Mouse (Mus musculus): ENCODE data around the gene Uqcc1. TPM values are rescaled to one million over a fixed set of nuclear protein-coding genes. Genes with fewer than 3 reads are reported as not detected.
A peak's percentile ranks its signal among the peaks of the same experiment; 100 is the strongest.

The Uqcc1 gene
- total RNA-seq (2021) = 10 to 100 TPM; 54.2 to 54.9 TPM
- long read RNA-seq, transcript Uqcc1-204 (10 exons, 2,633 nt) = major isoform, 37 of 51 reads
- long read RNA-seq, partial matches to known transcripts = 5 of 51 reads
- long read RNA-seq, other reads (novel, unspliced or antisense) = 5 of 51 reads

DNA sequence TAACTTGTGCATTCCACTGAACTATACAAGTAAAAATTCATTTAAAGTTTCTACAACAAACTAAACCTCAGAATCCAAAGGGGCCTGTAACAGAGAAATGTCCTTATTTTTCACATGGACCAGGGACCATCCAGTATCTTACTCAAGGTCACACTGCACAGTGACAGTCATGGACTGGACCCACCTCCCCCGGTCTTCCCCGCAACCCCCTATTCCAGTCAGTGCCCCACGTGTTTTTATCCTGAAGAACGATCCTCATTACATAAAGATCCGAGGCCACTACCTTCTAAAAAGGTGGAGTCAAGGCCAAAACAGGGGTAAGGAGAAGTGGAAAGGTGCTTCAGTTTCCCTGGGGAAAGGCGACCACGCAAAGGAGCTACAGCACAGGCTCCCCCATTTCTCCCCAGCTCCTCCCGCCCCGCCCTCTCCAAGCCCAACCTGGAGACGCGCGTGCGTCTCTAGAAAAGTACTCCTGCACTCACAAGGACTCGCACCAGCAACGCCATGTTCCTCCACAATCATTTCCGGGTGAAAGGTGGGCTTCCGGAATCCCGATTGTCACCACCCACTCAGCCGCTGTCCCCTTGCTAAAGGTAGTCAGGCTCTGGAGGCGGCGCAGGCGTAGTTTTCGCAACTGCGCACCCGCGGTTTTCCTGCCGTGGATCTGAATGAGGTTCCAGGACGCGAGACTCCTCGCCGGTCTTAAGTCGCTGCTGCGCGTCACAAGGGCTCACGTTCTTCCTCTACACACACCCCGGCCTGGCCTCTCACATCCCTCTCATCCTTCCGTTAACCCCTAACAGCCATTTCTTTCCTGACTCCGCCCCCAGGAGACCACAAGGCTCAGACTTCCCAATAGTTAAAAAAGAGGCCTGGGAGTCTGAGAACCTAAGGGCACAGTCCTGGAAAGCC is at the start of gene Uqcc1:
Gene Uqcc1, minus strand, starts transcription at position 780 of the 912 bp plus-strand sequence.
- peak; percentile 90 to 92 for DNase-seq (ENCODE audit: low spot score in 2 of 2)

DNA sequence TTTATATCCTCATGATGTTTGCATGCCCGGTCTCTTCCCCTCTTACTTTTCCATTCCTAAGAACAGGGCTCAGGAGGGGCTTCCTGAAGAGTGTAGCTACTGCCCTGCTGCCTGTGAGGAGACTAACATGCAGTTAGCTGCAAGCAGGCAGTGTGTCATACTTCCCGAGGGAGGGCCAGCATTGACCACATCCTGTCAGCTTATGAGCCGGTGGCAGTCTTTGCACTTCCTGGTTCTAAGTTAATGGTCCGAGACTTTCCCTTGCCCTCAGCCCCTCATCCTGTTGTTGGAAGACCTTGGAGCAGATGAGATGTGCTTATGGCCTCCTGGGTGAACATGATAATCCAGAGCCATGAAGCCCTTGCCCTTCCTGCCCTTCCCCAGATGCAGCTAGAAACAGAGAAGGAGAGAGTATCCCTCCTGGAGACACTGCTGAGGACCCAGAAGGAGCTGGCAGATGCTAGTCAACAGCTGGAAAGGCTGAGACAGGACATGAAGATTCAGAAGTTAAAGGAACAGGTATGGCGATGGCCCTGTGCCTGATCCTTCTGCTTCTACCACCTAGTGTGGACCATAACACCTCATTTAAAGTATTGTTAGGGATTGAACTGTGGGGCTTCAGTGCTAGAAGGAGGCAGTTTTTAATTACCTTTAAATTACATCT is 49.4 kb upstream of the Uqcc1 start:
- DNase-seq (ENCODE audit: low spot score in 2 of 2) = no peak

DNA sequence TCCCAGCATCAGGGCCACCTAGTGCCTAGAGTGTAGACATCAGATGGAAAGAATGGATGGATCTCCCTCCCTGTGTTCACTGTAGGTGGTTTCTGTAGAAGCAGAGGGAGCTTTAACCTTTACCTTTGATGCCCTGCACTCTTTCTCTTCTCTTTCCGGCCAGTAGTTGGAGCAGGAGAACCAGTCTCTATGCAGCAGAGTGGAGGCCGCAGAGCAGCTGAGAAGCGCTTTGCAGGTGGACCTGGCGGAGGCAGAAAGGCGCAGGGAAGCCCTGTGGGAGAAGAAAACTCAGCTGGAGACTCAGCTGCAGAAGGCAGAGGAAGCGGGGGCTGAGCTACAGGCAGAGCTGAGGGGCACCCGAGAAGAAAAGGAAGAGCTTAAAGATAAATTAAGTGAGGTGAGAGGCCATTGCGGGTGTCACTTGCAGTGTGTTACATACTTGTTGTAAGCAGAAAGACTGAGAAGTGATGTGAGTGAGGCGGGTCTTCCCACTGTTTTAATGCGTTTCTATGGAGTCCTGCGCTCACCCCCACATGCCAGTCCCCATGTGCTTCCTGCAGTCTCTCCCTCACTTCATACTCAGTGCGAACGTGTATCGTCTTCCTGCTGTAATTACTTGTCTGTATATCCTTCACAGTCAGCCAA is 44.1 kb upstream of the Uqcc1 start:
- DNase-seq (ENCODE audit: low spot score in 2 of 2) = no peak

DNA sequence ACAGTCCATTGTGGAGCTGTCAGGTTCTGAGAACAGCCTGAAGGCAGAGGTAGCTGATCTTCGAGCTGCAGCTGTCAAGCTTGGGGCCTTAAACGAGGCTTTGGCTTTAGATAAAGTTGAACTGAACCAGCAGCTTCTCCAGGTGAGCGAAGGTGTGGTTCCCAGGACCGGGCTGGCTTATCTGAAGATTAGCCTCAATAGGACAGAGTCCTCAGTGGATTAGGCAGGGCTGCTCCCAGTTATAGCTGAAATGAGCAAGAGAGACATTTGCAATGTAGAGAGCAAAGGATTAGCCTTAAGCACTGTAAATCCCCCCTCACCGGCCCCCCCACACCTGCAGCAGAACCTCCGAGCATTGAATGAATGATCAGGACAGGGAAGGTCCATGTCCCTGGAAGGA is 43.2 kb upstream of the Uqcc1 start:
- DNase-seq (ENCODE audit: low spot score in 2 of 2) = no peak

DNA sequence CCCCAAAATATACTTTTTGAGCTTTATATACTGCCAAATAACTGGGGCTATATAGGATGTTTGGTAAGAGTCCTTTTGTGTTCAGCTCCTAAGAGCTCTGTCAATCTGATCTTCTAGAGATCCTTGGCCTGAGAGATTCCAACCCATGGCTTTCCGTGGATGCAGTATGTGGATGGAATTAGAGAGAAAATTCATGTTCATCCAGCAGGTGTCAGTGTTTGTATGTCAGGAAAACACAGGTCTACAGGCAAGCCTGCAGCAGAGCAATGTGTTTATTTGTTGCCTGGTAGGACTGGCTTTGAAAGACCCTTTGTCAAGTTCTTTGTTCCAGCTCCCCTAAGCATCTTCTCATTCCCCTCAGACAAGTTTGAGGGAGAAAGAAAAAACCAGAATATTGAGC is 32.9 kb upstream of the Uqcc1 start:
- no peak for DNase-seq (ENCODE audit: low spot score in 2 of 2)

DNA sequence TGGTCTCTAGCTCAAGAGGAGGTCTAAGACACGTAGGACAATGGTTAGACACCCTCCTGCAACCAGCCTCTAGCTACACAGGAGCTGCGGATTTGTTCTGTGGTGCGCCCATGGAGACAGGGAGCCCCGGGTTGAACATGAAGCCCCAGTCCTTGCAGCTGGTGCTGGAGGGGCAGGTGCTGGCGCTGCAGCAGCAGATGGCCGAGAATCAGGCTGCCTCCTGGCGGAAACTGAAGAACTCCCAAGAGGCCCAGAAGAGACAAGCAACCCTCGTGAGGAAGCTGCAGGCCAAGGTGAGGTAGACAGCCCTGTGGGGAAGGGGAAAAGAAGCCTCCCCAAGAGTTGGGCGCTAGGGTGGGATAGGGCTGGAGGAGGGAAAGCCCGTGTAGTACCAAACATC is 31.8 kb upstream of the Uqcc1 start:
- no peak for DNase-seq (ENCODE audit: low spot score in 2 of 2)

DNA sequence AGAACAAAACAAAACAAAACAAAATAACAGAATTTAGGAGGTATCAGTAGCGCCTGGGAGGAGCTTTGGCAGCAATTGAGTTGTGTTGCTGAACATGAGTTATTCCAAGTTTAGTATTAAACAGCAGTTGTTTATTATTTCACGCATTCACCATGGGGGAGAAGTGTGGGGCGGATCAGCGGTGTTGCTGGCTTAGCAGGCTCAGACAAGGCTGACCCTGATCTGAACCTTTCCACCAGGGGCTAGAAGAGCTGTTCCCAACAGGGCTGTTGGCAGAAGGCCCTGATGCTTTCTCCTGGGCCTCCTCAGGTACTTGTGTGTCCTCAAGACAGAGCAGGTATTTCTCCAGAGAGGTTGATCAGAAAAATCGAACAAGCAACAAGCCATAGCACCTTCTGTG is 29.9 kb upstream of the Uqcc1 start:
- no peak for DNase-seq (ENCODE audit: low spot score in 2 of 2)

DNA sequence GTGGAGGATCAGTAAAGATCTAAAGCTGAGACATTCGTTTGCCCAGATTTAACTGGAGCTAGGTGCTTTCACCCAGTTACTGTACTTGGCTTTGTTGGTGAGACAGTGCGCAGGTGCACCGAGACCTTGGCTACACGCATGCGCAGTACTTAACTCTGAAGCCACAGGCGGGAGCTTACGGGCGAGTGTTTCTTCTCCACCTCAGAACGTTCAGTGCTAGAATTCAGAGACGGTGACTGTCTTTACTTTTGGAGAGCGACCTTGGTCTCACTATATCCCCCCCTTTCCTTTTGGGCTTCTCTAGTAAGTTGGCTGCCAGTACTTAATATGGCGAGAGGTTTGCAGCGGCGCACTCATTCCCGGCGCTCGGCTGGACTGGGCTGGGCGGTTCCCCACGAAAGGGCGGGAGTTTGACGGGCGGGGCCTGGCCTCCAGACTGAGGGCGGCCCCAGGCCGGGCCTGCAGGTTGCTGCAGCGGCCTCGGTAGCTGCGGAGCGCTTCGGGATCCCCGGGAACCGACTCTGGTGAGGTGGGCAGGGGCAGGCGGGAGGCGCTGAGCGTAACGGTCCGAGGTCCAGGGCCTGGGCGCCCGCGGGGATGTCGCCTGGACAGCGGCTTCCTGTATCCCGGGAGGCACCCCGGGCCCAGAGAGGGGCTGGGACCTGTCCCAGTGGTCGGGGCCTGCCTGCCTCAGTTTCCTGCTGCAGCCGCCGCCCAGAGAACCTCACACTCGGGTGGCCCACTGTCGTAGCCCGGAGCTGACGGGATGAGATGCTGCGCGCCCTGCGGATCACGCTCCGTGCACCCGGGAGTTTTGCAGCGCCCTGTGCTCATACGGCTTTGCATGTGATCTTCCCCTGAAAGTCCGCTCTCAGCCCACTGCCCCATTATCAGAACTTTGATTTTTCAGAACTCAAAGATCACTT is 26.3 kb upstream of the Uqcc1 start, which contains the start of gene Cep250:
Gene Cep250, plus strand, starts transcription at position 325 of the 926 bp plus-strand sequence.
- DNase-seq (ENCODE audit: low spot score in 2 of 2) = peak; percentile 87 to 90

DNA sequence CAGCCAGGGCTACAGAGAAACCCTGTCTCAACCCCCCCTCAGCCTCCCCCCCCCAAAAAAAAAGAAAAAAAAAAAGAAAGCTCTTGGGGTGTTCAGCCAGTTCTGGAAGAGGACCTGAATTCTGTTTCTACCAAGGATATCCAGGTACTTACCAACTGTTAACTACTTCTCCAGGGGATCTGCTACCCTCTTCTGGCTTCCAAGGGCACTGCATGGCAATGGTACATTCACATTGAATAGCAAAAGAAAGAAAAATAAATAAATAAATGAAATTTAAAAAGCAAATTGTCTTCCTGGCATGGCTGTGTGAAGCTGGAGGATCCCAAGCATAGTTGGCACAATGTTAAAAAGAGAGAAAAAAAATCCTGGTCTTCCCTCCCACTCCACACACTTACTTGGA is 21.9 kb upstream of the Uqcc1 start:
- peak; percentile 69 to 76 for DNase-seq (ENCODE audit: low spot score in 2 of 2)

DNA sequence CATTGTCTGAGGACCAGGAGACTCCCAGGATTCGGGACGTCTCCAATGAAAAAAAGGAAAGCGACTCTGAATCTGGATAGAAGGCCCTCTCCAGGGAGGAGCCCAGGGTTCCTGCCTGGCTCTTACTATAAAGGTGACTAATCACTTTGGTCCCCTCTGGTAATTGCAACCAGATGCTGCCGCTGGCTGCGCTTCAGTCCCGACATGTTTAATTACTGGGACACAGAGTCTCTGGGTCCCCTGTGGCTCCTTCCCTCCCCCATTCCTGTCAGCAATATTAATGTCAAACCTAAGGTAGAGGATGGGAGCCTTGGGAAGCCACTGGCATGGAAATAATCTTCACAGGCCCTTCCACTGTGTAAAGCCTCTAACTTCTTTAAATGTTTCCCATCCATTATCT is 19.3 kb upstream of the Uqcc1 start:
- no peak for DNase-seq (ENCODE audit: low spot score in 2 of 2)

DNA sequence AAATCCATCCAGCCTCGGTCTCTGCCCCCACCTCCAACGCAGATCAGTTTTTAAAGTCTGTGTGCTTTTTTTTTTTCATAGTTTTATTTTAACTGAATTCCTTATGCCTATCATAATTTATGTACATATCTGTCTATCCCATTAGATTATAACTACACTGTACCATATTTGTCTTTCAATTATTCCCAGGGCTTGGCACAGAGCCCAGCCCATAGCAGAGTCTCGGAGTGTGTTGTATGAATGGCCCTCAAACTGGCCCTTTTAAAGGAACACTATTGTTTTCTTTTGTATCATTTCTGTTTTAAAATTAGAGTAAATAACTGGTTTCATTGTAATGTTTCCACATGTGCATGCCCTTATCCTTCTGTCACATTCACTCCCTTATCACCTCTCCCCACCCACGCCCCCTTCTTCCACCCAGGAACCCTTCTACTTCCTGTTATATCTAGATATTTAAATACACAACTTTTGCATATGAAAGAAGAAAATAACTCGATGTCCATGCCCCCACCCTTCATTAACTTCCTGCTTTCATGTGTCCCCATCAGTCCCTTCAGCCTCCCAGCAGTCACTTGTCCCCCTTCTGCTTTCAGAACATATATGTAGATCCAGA is 17.4 kb upstream of the Uqcc1 start:
- DNase-seq (ENCODE audit: low spot score in 2 of 2) = no peak

DNA sequence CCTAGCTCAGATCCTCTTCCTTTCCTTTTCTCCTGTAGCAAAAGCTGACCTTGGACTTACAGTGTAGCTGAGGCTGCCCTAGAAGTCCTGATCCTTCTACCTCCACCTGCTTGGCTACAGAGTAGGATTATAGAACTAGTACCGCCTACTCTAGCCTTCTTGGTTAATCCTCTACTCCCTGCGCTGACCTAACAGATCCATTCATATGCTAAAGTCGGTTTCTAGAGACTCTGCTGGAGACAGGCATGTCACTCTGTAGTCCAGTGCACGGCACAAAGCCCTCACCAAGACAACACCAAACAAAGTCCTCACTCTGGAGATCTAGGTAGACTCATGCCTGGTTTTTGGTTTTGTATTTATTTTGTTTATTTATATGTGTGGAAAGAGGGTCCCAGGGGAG is 16.4 kb upstream of the Uqcc1 start:
- no peak for DNase-seq (ENCODE audit: low spot score in 2 of 2)

DNA sequence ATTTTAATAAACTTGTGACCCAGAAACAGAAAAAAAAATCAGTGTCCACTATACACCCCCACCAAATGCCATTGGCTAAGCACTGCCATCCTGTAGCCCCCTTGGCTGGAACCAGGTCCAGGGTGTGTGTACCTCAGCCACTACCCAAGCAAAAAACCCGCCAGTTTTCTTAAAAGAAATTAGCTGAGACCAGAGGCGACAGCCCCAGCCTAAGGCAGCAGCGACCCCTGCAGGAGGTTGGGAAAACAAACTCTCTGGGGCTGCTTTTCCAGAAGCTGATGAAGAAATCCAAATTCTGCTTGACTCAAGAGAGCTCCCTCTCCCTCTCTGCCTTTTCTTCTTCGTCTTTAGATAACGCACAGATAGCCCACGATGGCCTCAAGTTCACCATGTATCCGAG is 16.0 kb upstream of the Uqcc1 start:
- DNase-seq (ENCODE audit: low spot score in 2 of 2) = peak; percentile 82 to 84

DNA sequence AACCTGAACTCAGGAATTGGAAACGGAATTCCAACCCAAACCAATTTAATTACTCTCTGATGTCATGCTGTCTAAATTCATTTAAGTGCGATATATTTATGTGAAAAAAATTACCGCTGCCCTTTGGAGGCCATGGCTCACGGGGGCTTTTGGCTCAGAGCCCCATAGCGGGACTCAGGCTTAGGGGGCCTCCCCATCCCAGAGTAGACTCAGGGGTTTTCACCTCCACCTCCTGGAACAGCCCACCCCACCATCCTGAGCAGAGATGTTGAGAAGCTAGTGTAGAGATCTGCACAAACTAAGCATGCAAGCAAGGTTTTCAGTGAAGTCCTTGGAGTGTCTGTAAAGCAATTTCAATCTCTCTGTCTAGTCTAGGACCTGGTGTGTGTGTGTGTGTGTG is 15.5 kb upstream of the Uqcc1 start:
- DNase-seq (ENCODE audit: low spot score in 2 of 2) = no peak

DNA sequence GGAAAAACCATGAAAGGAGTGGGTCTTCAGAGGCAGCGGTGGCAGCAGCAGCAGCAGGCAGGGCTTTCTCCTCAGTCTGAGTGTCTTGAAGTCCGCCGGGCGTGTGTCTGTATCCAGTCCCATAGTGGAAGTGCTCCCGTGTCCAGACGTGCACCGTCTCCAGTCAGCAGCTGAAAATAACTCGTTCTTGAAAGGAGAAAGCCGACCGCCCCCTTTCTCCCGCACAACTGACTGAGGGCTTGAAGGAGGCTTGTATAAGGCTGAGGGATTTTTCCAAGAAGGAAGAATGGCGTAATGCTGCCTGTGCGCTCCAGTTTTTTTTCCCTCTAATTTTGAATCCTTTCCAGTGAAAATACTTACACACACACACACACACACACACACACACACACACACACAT is 15.0 kb upstream of the Uqcc1 start, which contains the start of gene Gdf5:
Gene Gdf5, minus strand, starts transcription at position 244 of the 400 bp plus-strand sequence.
- no peak for DNase-seq (ENCODE audit: low spot score in 2 of 2)

DNA sequence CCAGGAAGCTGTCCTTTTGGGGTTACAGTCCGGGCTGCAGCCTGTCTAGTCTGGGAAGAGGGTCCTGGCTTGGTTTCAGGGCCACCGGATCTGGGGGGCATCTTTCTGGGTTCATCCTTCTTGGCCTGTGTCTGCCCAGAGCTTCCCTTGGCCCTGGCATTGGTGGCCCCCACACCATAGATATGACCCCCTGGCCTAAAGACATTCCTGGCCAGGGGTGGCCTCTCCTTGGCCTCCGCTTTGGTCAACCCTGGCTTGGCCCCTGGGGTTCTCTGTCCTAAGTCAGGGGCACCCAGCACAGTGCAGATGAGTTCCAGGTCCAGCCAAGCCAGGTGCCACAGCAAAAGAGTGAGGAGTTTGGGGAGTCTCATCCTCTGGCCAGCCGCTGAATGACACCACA is 14.6 kb upstream of the Uqcc1 start:
- no peak for DNase-seq (ENCODE audit: low spot score in 2 of 2)

DNA sequence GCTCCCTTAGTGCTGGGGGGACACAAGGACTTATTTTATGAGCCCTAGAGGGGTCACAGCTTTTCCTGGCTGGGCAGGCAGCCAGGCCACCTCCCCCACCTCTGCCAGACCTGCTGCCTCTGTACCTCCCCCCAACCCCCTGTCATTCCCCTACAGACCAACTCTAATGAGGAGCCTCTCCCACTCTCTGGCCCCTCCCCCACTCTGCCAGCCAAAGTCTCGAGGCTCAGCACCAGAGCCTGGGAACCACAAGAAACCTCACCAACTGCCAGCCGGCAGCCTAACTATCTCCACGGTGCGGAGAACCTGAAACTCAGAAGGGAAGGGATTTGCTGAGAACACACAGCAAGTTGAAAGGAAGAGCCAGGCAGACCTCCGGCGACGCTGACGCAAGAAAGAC is 13.4 kb upstream of the Uqcc1 start:
- DNase-seq (ENCODE audit: low spot score in 2 of 2) = no peak

DNA sequence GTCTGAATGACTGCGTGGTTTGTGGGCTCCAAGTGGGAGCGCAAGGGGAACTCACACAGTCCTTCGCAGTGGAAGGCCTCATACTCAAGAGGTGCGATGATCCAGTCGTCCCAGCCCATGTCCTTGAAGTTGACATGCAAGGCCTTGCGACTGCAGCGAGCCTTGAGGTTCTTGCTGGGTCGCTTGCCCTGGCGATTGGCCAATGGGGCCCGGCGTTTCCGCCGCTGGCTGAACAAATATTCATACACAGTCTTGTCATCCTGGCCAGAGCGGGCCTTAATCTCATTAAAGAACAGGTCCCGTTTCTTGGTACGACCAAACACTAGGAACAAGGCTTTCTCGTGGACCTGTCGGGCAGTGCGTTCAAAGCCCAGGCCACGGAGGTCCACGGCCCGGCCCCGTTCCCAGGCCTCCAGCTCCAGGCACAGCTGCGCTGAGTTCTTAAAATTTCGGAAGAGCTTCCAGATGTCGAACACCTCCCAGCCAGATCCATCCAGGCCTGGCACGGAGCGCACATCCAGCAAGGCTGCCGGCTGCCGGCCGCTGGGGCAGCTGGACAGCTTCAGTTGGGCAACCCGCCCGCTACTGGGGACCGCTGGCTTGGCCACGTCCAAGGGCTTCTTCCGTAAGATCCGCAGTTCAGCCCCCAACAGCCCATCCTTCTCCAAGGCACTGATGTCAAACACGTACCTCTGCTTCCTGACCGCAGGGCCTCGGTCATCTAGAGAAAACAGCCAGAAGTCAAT is 11.8 kb upstream of the Uqcc1 start:
- no peak for DNase-seq (ENCODE audit: low spot score in 2 of 2)

DNA sequence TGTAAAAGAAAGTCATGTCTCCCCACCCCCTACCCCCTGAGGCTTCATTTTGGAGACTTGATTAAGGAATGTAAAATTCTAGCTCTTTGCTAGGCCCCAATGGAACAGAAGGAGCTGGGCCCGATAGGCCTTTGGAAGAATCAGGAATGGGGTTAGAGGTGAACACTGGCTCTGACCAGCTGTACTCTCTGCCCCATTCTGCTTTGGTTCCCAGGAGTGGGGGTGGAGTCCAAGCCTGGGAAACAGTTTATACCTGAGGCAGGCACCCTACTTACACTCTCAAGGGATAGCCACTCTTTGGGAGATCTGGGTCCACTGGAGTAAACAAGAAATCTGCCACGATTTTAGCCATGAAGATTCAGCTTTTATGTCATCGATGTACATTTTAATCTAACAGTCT is 10.6 kb upstream of the Uqcc1 start, which contains the start of gene Gm15557:
Gene Gm15557, plus strand, starts transcription at position 48 of the 400 bp plus-strand sequence.
- DNase-seq (ENCODE audit: low spot score in 2 of 2) = no peak

Data from layer of hippocampus, postnatal 10 days (tissue).